Mouse (Mus musculus) kidney, postnatal 25 days (tissue): ENCODE results near the gene Tnfaip3.
A peak's percentile ranks its signal among the peaks of the same experiment; 100 is the strongest.

Source experiments
- DNase-seq, 2 experiments: peaks; one replicate each; pipeline ENCODE4 v3.0.0; 2021; ENCODE audit warnings: mixed read lengths in 2 of 2

Tnfaip3 gene

GRCm38 (mm10) chr10:19015257-19015862 is at the start of gene Tnfaip3:
Gene Tnfaip3, minus strand, starts transcription at chr10:19015657.
- DNase-seq = peak; percentile 96

- no peak for DNase-seq
Observed at GRCm38 (mm10) chr10:19064651-19065601, 49.5 kb upstream of the Tnfaip3 start.

GRCm38 (mm10) chr10:19063670-19064069 is 48.2 kb upstream of the Tnfaip3 start:
- DNase-seq = no peak

- DNase-seq = no peak
Observed at GRCm38 (mm10) chr10:19063208-19063607, 47.8 kb upstream of the Tnfaip3 start.

- peak; percentile 32 to 49 for DNase-seq
Observed at GRCm38 (mm10) chr10:19062098-19062905, 46.8 kb upstream of the Tnfaip3 start.

GRCm38 (mm10) chr10:19061201-19061600 is 45.7 kb upstream of the Tnfaip3 start:
- DNase-seq = no peak

- DNase-seq = no peak
Observed at GRCm38 (mm10) chr10:19053524-19053923, 38.1 kb upstream of the Tnfaip3 start.

- DNase-seq = no peak
Observed at GRCm38 (mm10) chr10:19045986-19046385, 30.5 kb upstream of the Tnfaip3 start.

- no peak for DNase-seq
Observed at GRCm38 (mm10) chr10:19044765-19045516, 29.5 kb upstream of the Tnfaip3 start.

GRCm38 (mm10) chr10:19043529-19044262 is 28.2 kb upstream of the Tnfaip3 start:
- no peak for DNase-seq

GRCm38 (mm10) chr10:19040147-19040546 is 24.7 kb upstream of the Tnfaip3 start:
- peak; percentile 8 to 39 for DNase-seq

- DNase-seq = no peak
Observed at GRCm38 (mm10) chr10:19034764-19035163, 19.3 kb upstream of the Tnfaip3 start.

GRCm38 (mm10) chr10:19033696-19034095 is 18.2 kb upstream of the Tnfaip3 start:
- no peak for DNase-seq

GRCm38 (mm10) chr10:19031875-19032274 is 16.4 kb upstream of the Tnfaip3 start:
- no peak for DNase-seq

GRCm38 (mm10) chr10:19030628-19031027 is 15.2 kb upstream of the Tnfaip3 start:
- DNase-seq = no peak

GRCm38 (mm10) chr10:19026710-19027109 is 11.3 kb upstream of the Tnfaip3 start:
- no peak for DNase-seq

GRCm38 (mm10) chr10:19024353-19024752 is 8.9 kb upstream of the Tnfaip3 start:
- peak in 1 of 2 experiments; percentile 20 for DNase-seq

- peak in 1 of 2 experiments; percentile 38 for DNase-seq
Observed at GRCm38 (mm10) chr10:19023622-19024326, 8.3 kb upstream of the Tnfaip3 start.

GRCm38 (mm10) chr10:19022272-19022671 is 6.8 kb upstream of the Tnfaip3 start:
- no peak for DNase-seq

GRCm38 (mm10) chr10:19016823-19017471 is 1.5 kb upstream of the Tnfaip3 start:
- DNase-seq = no peak
